Mouse (Mus musculus): ENCODE results near the gene Rsl1d1. TPM values are rescaled to one million over a fixed set of nuclear protein-coding genes. Genes with fewer than 3 reads are reported as not detected.

Rsl1d1 gene
- 245 and 259 TPM in 2 replicates for polyA plus RNA-seq (2014; fragmentation: Nextera tagmentation; extraction: Ambion mirVana)

DNA sequence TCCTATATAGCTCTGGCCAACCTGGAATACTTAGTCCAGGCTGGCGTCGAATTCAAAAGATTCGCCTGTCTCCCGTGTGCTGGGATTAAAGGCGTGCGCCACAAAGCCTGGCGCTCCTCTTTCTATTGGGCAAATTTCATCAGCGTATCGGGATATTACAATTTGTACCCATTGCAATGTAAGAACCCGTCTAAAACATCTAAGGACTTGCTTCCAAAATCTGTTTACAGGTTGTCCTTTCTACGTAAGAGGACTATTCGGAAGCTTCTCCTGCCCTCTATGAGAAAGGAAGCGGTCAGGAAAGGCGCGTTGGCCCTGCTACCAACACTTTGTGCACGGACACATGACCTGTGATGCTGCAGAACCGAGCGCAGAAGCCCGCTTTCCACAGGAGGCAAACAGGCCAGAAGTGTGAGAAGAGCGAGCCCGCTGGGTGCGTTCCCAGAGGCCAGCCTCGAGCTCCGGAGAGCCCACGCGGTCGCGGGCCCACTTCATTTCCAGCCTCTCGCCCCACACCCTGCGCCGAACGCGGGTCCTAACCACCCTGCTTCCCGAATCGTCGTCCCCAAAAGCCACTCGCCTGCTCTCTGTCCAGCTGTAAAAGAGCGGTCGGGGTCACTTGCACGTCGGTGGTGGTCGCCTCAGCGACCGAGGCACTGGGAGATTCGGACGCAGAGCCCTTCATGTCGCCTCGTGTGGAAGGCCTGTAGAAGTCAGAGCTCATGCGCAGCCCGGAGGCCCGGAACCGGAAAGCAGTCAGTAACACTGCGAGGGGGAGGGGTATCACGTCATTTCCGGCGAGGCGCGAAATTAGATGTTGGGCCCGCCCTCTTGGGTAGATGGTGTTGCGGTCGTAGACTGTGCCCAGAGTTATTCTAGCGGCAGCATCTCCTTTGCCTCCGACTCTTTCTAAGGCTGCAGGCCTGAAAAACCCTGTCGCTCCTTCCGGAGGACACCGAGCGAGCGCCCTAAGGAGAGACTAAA, at the start of gene Rsl1d1:
Gene Rsl1d1, minus strand, starts transcription at position 761 of the 984 bp plus-strand sequence.
- Histone ChIP-seq H3K27me3 (ENCODE audit: control insufficient read depth, insufficient read depth, low read length) (no peaks in the 10 kb centered on the region), H3K4me3 (ENCODE audit: low read depth, low read length) (peak within 1 kb of the TSS; percentile 84), H3K27ac (ENCODE audit: low read depth, low read length) (peak within 1 kb of the TSS; percentile 51; the same call in 1 of the 2 replicates), H3K4me1 (replicated peaks; ENCODE audit: control insufficient read depth, insufficient read depth, low read length) (peaks cover 6% of the 10 kb centered on the region; the same call in 1 of the 2 replicates), H3K9me3 (ENCODE audit: control insufficient read depth, low read length) (no peaks in the 10 kb centered on the region), H3K4me2 (replicated peaks; ENCODE audit: low read depth, low read length) (peak within 1 kb of the TSS; percentile 69), H3K36me3 (ENCODE audit: control insufficient read depth, insufficient read depth, low read length) (peaks cover 3% of the 10 kb centered on the region; the same call in 1 of the 2 replicates), H3K9ac (ENCODE audit: low read depth, low read length) (peak within 1 kb of the TSS; percentile 89)
- ATAC-seq (ENCODE audit: low FRiP score) (peak; percentile 98), DNase-seq (ENCODE audit: low spot score) (peak; percentile 98)
- under 1% methylated on average over 68 of the region's 68 CpGs for WGBS

- 85% methylated on average over 2 of the region's 2 CpGs for WGBS
- Histone ChIP-seq H3K27ac (ENCODE audit: low read depth, low read length) (no peak overlapping the region), H3K4me2 (replicated peaks; ENCODE audit: low read depth, low read length) (no peak overlapping the region), H3K4me3 (ENCODE audit: low read depth, low read length) (no peak overlapping the region), H3K36me3 (ENCODE audit: control insufficient read depth, insufficient read depth, low read length) (no peaks in the 10 kb centered on the region), H3K9me3 (ENCODE audit: control insufficient read depth, low read length) (no peaks in the 10 kb centered on the region), H3K4me1 (replicated peaks; ENCODE audit: control insufficient read depth, insufficient read depth, low read length) (0 out of 2 replicates have a peak, but pooled peaks cover 2% of the 10 kb centered on the region), H3K9ac (ENCODE audit: low read depth, low read length) (no peak overlapping the region), H3K27me3 (ENCODE audit: control insufficient read depth, insufficient read depth, low read length) (no peaks in the 10 kb centered on the region)
- ATAC-seq (ENCODE audit: low FRiP score): no peak
- no peak for DNase-seq (ENCODE audit: low spot score)
Measured at GRCm38 (mm10) chr16:11247791-11248190, 44.7 kb upstream of the Rsl1d1 start.

- WGBS: 89% methylated on average over 9 of the region's 9 CpGs
- H3K9ac ChIP-seq (ENCODE audit: low read depth, low read length): no peak overlapping the region
Measured at GRCm38 (mm10) chr16:11245767-11246166, 42.6 kb upstream of the Rsl1d1 start.

DNA sequence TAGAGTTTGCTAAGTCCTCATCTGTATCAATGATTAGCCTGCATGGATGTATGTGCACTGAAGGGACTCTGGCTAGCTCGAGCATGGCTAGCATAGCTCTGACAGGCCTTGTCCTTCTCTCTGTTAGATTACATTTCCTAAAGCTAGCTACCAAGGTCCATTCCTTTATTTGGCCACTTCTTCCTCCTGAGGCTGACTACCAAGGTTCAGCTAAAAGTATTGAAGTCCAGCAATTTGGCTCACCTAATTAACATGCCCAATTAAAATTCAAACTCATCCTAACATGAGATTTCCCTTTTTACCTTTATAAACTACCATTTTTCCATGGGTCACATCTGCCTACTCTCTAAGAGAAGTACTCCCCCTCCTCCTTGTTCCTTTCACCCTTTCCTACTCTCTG, 39.3 kb upstream of the Rsl1d1 start:
- no peak for ATAC-seq (ENCODE audit: low FRiP score)
- no peak overlapping the region for H3K4me2 ChIP-seq (replicated peaks; ENCODE audit: low read depth, low read length)
- 94% methylated on average over 1 of the region's 1 CpGs for WGBS

More at GRCm38 (mm10) chr16:11245767-11246166, 42.6 kb upstream of the Rsl1d1 start:
- DNase-seq (ENCODE audit: low spot score) (no peak), ATAC-seq (ENCODE audit: low FRiP score) (no peak)
- no peaks in the 10 kb centered on the region for H3K4me1 ChIP-seq (replicated peaks; ENCODE audit: control insufficient read depth, insufficient read depth, low read length)
- H3K4me2 ChIP-seq (replicated peaks; ENCODE audit: low read depth, low read length): no peak overlapping the region
- no peak overlapping the region for H3K27ac ChIP-seq (ENCODE audit: low read depth, low read length)
- H3K27me3 ChIP-seq (ENCODE audit: control insufficient read depth, insufficient read depth, low read length): no peaks in the 10 kb centered on the region
- H3K9me3 ChIP-seq (ENCODE audit: control insufficient read depth, low read length): no peaks in the 10 kb centered on the region
- no peak overlapping the region for H3K4me3 ChIP-seq (ENCODE audit: low read depth, low read length)
- no peaks in the 10 kb centered on the region for H3K36me3 ChIP-seq (ENCODE audit: control insufficient read depth, insufficient read depth, low read length)

GRCm38 (mm10) chr16:11217801-11218200, 14.7 kb upstream of the Rsl1d1 start:
- WGBS: 90% methylated on average over 3 of the region's 3 CpGs
- DNase-seq (ENCODE audit: low spot score): no peak
- no peaks in the 10 kb centered on the region for H3K36me3 ChIP-seq (ENCODE audit: control insufficient read depth, insufficient read depth, low read length)

More for the DNA sequence above, 39.3 kb upstream of the Rsl1d1 start:
- H3K4me3 ChIP-seq (ENCODE audit: low read depth, low read length): no peak overlapping the region
- no peaks in the 10 kb centered on the region for H3K27me3 ChIP-seq (ENCODE audit: control insufficient read depth, insufficient read depth, low read length)
- no peaks in the 10 kb centered on the region for H3K4me1 ChIP-seq (replicated peaks; ENCODE audit: control insufficient read depth, insufficient read depth, low read length)
- no peaks in the 10 kb centered on the region for H3K9me3 ChIP-seq (ENCODE audit: control insufficient read depth, low read length)
- no peak overlapping the region for H3K9ac ChIP-seq (ENCODE audit: low read depth, low read length)
- H3K27ac ChIP-seq (ENCODE audit: low read depth, low read length): no peak overlapping the region
- DNase-seq (ENCODE audit: low spot score): no peak
- no peaks in the 10 kb centered on the region for H3K36me3 ChIP-seq (ENCODE audit: control insufficient read depth, insufficient read depth, low read length)

DNA sequence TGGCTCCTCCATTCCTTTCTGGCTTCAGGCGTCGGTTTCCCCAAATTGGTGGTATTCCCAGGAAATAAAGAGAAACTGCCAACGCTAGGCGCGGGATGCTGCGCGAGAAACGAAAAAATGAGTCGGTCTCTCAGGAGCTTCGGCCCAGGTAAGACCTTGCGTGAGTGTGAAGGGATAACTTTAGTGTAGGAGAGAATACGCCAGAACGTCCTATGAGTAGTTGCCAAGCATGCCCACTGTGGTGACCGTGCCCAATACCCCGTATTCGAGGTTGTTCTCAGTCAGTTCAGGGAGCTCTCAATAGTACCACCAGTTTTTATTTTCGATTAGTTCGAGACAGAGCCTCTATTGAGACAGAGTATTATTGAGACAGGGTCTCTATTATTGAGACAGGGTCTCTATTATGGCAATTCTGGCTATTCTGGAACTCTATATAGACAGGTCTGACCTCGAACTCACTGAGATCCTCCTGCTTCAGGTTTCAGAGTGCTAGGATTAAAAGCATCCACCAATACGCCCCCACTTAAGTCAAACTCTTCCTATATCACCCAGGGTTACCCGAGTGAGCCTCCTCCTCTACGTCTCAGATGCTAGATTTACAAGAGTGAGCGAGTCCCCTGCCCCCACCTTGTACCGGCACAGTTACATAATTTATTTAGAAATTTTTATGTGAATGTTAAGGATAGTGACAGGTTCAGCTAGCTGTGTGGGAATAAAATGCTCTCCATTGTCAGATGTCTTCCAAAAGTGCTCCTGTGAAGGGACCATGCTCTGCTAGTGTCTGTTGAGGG, 664 bp upstream of the Rsl1d1 start:
- peak overlapping the region; percentile 69 for H3K4me2 ChIP-seq (replicated peaks; ENCODE audit: low read depth, low read length)
- H3K4me1 ChIP-seq (replicated peaks; ENCODE audit: control insufficient read depth, insufficient read depth, low read length): peaks cover 6% of the 10 kb centered on the region; the same call in 1 of the 2 replicates
- H3K9ac ChIP-seq (ENCODE audit: low read depth, low read length): peak overlapping the region; percentile 89
- no peaks in the 10 kb centered on the region for H3K9me3 ChIP-seq (ENCODE audit: control insufficient read depth, low read length)
- H3K27me3 ChIP-seq (ENCODE audit: control insufficient read depth, insufficient read depth, low read length): no peaks in the 10 kb centered on the region
- 9% methylated on average over 24 of the region's 24 CpGs for WGBS
- peaks cover 3% of the 10 kb centered on the region; the same call in 1 of the 2 replicates for H3K36me3 ChIP-seq (ENCODE audit: control insufficient read depth, insufficient read depth, low read length)
- ATAC-seq (ENCODE audit: low FRiP score) (peak; percentile 59), DNase-seq (ENCODE audit: low spot score) (no peak)
- peak overlapping the region; percentile 84 for H3K4me3 ChIP-seq (ENCODE audit: low read depth, low read length)
- H3K27ac ChIP-seq (ENCODE audit: low read depth, low read length): no peak overlapping the region

More at GRCm38 (mm10) chr16:11217801-11218200, 14.7 kb upstream of the Rsl1d1 start:
- Histone ChIP-seq H3K9me3 (ENCODE audit: control insufficient read depth, low read length) (no peaks in the 10 kb centered on the region), H3K4me1 (replicated peaks; ENCODE audit: control insufficient read depth, insufficient read depth, low read length) (no peaks in the 10 kb centered on the region), H3K27ac (ENCODE audit: low read depth, low read length) (no peak overlapping the region), H3K9ac (ENCODE audit: low read depth, low read length) (no peak overlapping the region), H3K4me2 (replicated peaks; ENCODE audit: low read depth, low read length) (no peak overlapping the region), H3K4me3 (ENCODE audit: low read depth, low read length) (no peak overlapping the region), H3K27me3 (ENCODE audit: control insufficient read depth, insufficient read depth, low read length) (no peaks in the 10 kb centered on the region)
- ATAC-seq (ENCODE audit: low FRiP score): no peak

GRCm38 (mm10) chr16:11201740-11202394, 1.3 kb downstream of the Rsl1d1 start:
- Histone ChIP-seq H3K4me2 (replicated peaks; ENCODE audit: low read depth, low read length) (peak overlapping the region; percentile 62), H3K27ac (ENCODE audit: low read depth, low read length) (no peak overlapping the region), H3K4me1 (replicated peaks; ENCODE audit: control insufficient read depth, insufficient read depth, low read length) (peaks cover 6% of the 10 kb centered on the region; the same call in 1 of the 2 replicates), H3K4me3 (ENCODE audit: low read depth, low read length) (peak overlapping the region; percentile 84), H3K27me3 (ENCODE audit: control insufficient read depth, insufficient read depth, low read length) (no peaks in the 10 kb centered on the region), H3K9ac (ENCODE audit: low read depth, low read length) (peak overlapping the region; percentile 89; the same call in 1 of the 2 replicates), H3K36me3 (ENCODE audit: control insufficient read depth, insufficient read depth, low read length) (peaks cover 8% of the 10 kb centered on the region), H3K9me3 (ENCODE audit: control insufficient read depth, low read length) (no peaks in the 10 kb centered on the region)
- DNase-seq (ENCODE audit: low spot score) (no peak), ATAC-seq (ENCODE audit: low FRiP score) (no peak)
- WGBS: 68% methylated on average over 6 of the region's 6 CpGs

GRCm38 (mm10) chr16:11200247-11200646, 2.9 kb downstream of the Rsl1d1 start:
- H3K36me3 ChIP-seq (ENCODE audit: control insufficient read depth, insufficient read depth, low read length): peaks cover 17% of the 10 kb centered on the region
- no peaks in the 10 kb centered on the region for H3K27me3 ChIP-seq (ENCODE audit: control insufficient read depth, insufficient read depth, low read length)
- no peak for DNase-seq (ENCODE audit: low spot score)
- WGBS: 90% methylated on average over 3 of the region's 3 CpGs
- ATAC-seq (ENCODE audit: low FRiP score): no peak
- H3K9me3 ChIP-seq (ENCODE audit: control insufficient read depth, low read length): no peaks in the 10 kb centered on the region
- peaks cover 6% of the 10 kb centered on the region; the same call in 1 of the 2 replicates for H3K4me1 ChIP-seq (replicated peaks; ENCODE audit: control insufficient read depth, insufficient read depth, low read length)
- no peak overlapping the region for H3K4me3 ChIP-seq (ENCODE audit: low read depth, low read length)
- H3K9ac ChIP-seq (ENCODE audit: low read depth, low read length): no peak overlapping the region
- no peak overlapping the region for H3K27ac ChIP-seq (ENCODE audit: low read depth, low read length)
- H3K4me2 ChIP-seq (replicated peaks; ENCODE audit: low read depth, low read length): no peak overlapping the region
